Mouse (Mus musculus) forebrain, embryonic 14.5 days (tissue): ENCODE results near the gene Mars. TPM values are rescaled to one million over a fixed set of nuclear protein-coding genes. Genes with fewer than 3 reads are reported as not detected.

ENCODE experiments used
- ATAC-seq: fragments of 200-750 bp; cut with Nextera tagmentation; 2 replicates; pipeline ENCODE4 v1.8.0; 2017; ENCODE audit warnings: mild to moderate bottlenecking, moderate library complexity
- DNase-seq: peaks from one replicate; pipeline ENCODE4 v3.0.0-alpha.2; 2015; ENCODE audit warnings: low spot score
- H3K27ac ChIP-seq: fragments of 300-500 bp; sonication (generic); 2 replicates; pipeline ENCODE4 v1.5.1; 2014; ENCODE audit warnings: low read depth, mild to moderate bottlenecking, control low read depth, low read length, moderate library complexity
- H3K27me3 ChIP-seq: fragments of 300-500 bp; sonication (generic); replicated peaks from 2 replicates; pipeline ENCODE4 v1.6.1; 2014; ENCODE audit warnings: low read length, control low read depth, mixed read lengths; ENCODE audit not compliant: control insufficient read depth, insufficient read depth
- H3K36me3 ChIP-seq: fragments of 300-500 bp; sonication (generic); 2 replicates; pipeline ENCODE4 v1.6.1; 2014; ENCODE audit warnings: low read length, control low read depth; ENCODE audit not compliant: control insufficient read depth, insufficient read depth
- H3K4me1 ChIP-seq: fragments of 300-500 bp; sonication (generic); 2 replicates; pipeline ENCODE4 v1.6.1; 2014; ENCODE audit warnings: antibody characterized with exemption, low read length, control low read depth; ENCODE audit not compliant: control insufficient read depth, insufficient read depth
- H3K4me2 ChIP-seq: fragments of 300-500 bp; sonication (generic); 2 replicates; pipeline ENCODE4 v1.6.1; 2014; ENCODE audit warnings: mild to moderate bottlenecking, control low read depth, low read length
- H3K4me3 ChIP-seq: fragments of 300-500 bp; sonication (generic); 2 replicates; pipeline ENCODE4 v1.5.1; 2014; ENCODE audit warnings: low read depth, low read length, control low read depth
- H3K9ac ChIP-seq: fragments of 300-500 bp; sonication (generic); 2 replicates; pipeline ENCODE4 v1.6.1; 2014; ENCODE audit warnings: mild to moderate bottlenecking, low read length, control low read depth, moderate library complexity
- H3K9me3 ChIP-seq: fragments of 300-500 bp; sonication (generic); replicated peaks from 2 replicates; pipeline ENCODE4 v1.6.1; 2016; ENCODE audit warnings: low read length, control low read depth, mixed read lengths; ENCODE audit not compliant: control insufficient read depth
- WGBS: fragments of 180-500 bp; shearing (Covaris S2); extraction: QIAGEN DNeasy Blood & Tissue Kit; methylation state at CpG from one replicate; pipeline ENCODE4 v1.1.7; 2014; 5-methylcytosine and 5-hydroxymethylcytosine counted together
- polyA plus RNA-seq: library from polyadenylated mRNA; unstranded; fragments of >200 nt; fragmentation: Nextera tagmentation; extraction: Ambion mirVana; gene quantifications from 2 replicates; pipeline ENCODE4 v1.2.1, GENCODE M21; 2014

The Mars gene
- polyA plus RNA-seq, 1 experiment from 2014 or later: 124 TPM

GRCm38 (mm10) chr10:127287271-127287935 lies 24.2 kb downstream of the Mars start:
- no peak for ATAC-seq
- Histone ChIP-seq H3K4me1 (peaks cover 26% of the 10 kb centered on the region), H3K27me3 (no peaks in the 10 kb centered on the region), H3K36me3 (peaks cover 51% of the 10 kb centered on the region), H3K9me3 (no peaks in the 10 kb centered on the region), H3K9ac (peak overlapping the region; percentile 75), H3K27ac (peak overlapping the region; percentile 97; the same call in 1 of the 2 replicates), H3K4me3 (peak overlapping the region; percentile 52), H3K4me2 (peak overlapping the region; percentile 78)
- no peak for DNase-seq
- 79% methylated on average over 15 of the region's 15 CpGs for WGBS

- Histone ChIP-seq H3K4me1 (peaks cover 22% of the 10 kb centered on the region), H3K36me3 (peaks cover 58% of the 10 kb centered on the region), H3K4me2 (peak overlapping the region; percentile 78), H3K27ac (peak overlapping the region; percentile 21; the same call in 1 of the 2 replicates), H3K9me3 (no peaks in the 10 kb centered on the region), H3K9ac (peak overlapping the region; percentile 75; the same call in 1 of the 2 replicates), H3K4me3 (peak overlapping the region; percentile 52; the same call in 1 of the 2 replicates), H3K27me3 (no peaks in the 10 kb centered on the region)
- DNase-seq (peak; percentile 45), ATAC-seq (no peak)
- WGBS: 46% methylated on average over 7 of the region's 7 CpGs
Observed at GRCm38 (mm10) chr10:127286730-127287129, 24.9 kb downstream of the Mars start.

- Histone ChIP-seq H3K4me3 (no peak overlapping the region), H3K4me2 (peak overlapping the region; percentile 78; the same call in 1 of the 2 replicates), H3K4me1 (peaks cover 17% of the 10 kb centered on the region), H3K27me3 (no peaks in the 10 kb centered on the region), H3K9me3 (no peaks in the 10 kb centered on the region), H3K27ac (no peak overlapping the region), H3K9ac (no peak overlapping the region), H3K36me3 (peaks cover 63% of the 10 kb centered on the region)
- no peak for DNase-seq
- ATAC-seq: no peak
- 66% methylated on average over 7 of the region's 7 CpGs for WGBS
Observed at GRCm38 (mm10) chr10:127286194-127286593, 25.4 kb downstream of the Mars start.

- H3K36me3 ChIP-seq: peaks cover 69% of the 10 kb centered on the region
- no peaks in the 10 kb centered on the region for H3K9me3 ChIP-seq
- H3K4me1 ChIP-seq: peaks cover 17% of the 10 kb centered on the region
- H3K27me3 ChIP-seq: no peaks in the 10 kb centered on the region
- no peak overlapping the region for H3K9ac ChIP-seq
- no peak overlapping the region for H3K4me3 ChIP-seq
- ATAC-seq: no peak
- no peak overlapping the region for H3K4me2 ChIP-seq
- no peak for DNase-seq
- no peak overlapping the region for H3K27ac ChIP-seq
- WGBS: 77% methylated on average over 13 of the region's 13 CpGs
Observed at GRCm38 (mm10) chr10:127285644-127286043, 25.9 kb downstream of the Mars start.

- H3K4me2 ChIP-seq: no peak overlapping the region
- H3K9ac ChIP-seq: 0 out of 2 replicates have a peak overlapping the region, but pooled peaks have one; percentile 13
- ATAC-seq: no peak
- no peak for DNase-seq
- H3K4me3 ChIP-seq: no peak overlapping the region
- H3K27ac ChIP-seq: no peak overlapping the region
- WGBS: 79% methylated on average over 11 of the region's 11 CpGs
- H3K36me3 ChIP-seq: peaks cover 76% of the 10 kb centered on the region
- no peaks in the 10 kb centered on the region for H3K27me3 ChIP-seq
- peaks cover 17% of the 10 kb centered on the region for H3K4me1 ChIP-seq
- H3K9me3 ChIP-seq: no peaks in the 10 kb centered on the region
Observed at GRCm38 (mm10) chr10:127284724-127285500, 26.7 kb downstream of the Mars start.

- Histone ChIP-seq H3K27me3 (no peaks in the 10 kb centered on the region), H3K36me3 (peaks cover 82% of the 10 kb centered on the region), H3K9ac (no peak overlapping the region), H3K4me2 (no peak overlapping the region), H3K4me3 (no peak overlapping the region), H3K27ac (no peak overlapping the region), H3K4me1 (peaks cover 17% of the 10 kb centered on the region), H3K9me3 (no peaks in the 10 kb centered on the region)
- DNase-seq (no peak), ATAC-seq (no peak)
- 90% methylated on average over 7 of the region's 7 CpGs for WGBS
Observed at GRCm38 (mm10) chr10:127284105-127284622, 27.4 kb downstream of the Mars start.

- no peak for ATAC-seq
- 88% methylated on average over 13 of the region's 13 CpGs for WGBS
- Histone ChIP-seq H3K27me3 (no peaks in the 10 kb centered on the region), H3K4me2 (no peak overlapping the region), H3K36me3 (peaks cover 96% of the 10 kb centered on the region), H3K9ac (no peak overlapping the region), H3K27ac (no peak overlapping the region), H3K9me3 (no peaks in the 10 kb centered on the region), H3K4me3 (no peak overlapping the region), H3K4me1 (peaks cover 13% of the 10 kb centered on the region)
- no peak for DNase-seq
Observed at GRCm38 (mm10) chr10:127282620-127283215, 28.9 kb downstream of the Mars start.

- DNase-seq (no peak), ATAC-seq (no peak)
- H3K4me2 ChIP-seq: no peak overlapping the region
- WGBS: 85% methylated on average over 8 of the region's 8 CpGs
- peaks cover 98% of the 10 kb centered on the region for H3K36me3 ChIP-seq
- no peak overlapping the region for H3K9ac ChIP-seq
- H3K4me3 ChIP-seq: no peak overlapping the region
- H3K27ac ChIP-seq: no peak overlapping the region
- no peaks in the 10 kb centered on the region for H3K9me3 ChIP-seq
- no peaks in the 10 kb centered on the region for H3K27me3 ChIP-seq
- no peaks in the 10 kb centered on the region for H3K4me1 ChIP-seq
Observed at GRCm38 (mm10) chr10:127281316-127281715, 30.3 kb downstream of the Mars start.
